Mouse (Mus musculus) forebrain, postnatal 0 days (tissue): Measurements from ENCODE around the gene Prickle4. TPM values are rescaled to one million over a fixed set of nuclear protein-coding genes. Genes with fewer than 3 reads are reported as not detected.

Source experiments
- ATAC-seq: fragments of 200-750 bp; cut with Nextera tagmentation; 2 replicates; pipeline ENCODE4 v1.8.0; 2017; ENCODE audit warnings: mild to moderate bottlenecking, moderate library complexity
- DNase-seq: peaks from one replicate; pipeline ENCODE4 v3.0.0-alpha.2; 2015
- H3K27ac ChIP-seq: fragments of 300-500 bp; sonication (generic); 2 replicates; pipeline ENCODE4 v1.5.1; 2014; ENCODE audit warnings: low read depth, mild to moderate bottlenecking, antibody characterized with exemption, low read length, moderate library complexity, mixed read lengths
- H3K27me3 ChIP-seq: fragments of 300-500 bp; sonication (generic); 2 replicates; pipeline ENCODE4 v1.6.1; 2014; ENCODE audit warnings: mild to moderate bottlenecking, low read length, mixed read lengths; ENCODE audit not compliant: insufficient read depth
- H3K36me3 ChIP-seq: fragments of 300-500 bp; sonication (generic); 2 replicates; pipeline ENCODE4 v1.6.1; 2014; ENCODE audit warnings: mild to moderate bottlenecking, moderate library complexity; ENCODE audit not compliant: insufficient read depth
- H3K4me1 ChIP-seq: fragments of 300-500 bp; sonication (generic); 2 replicates; pipeline ENCODE4 v1.6.1; 2014; ENCODE audit warnings: antibody characterized with exemption; ENCODE audit not compliant: insufficient read depth
- H3K4me2 ChIP-seq: fragments of 300-500 bp; sonication (generic); 2 replicates; pipeline ENCODE4 v1.6.1; 2014; ENCODE audit warnings: low read depth, mild to moderate bottlenecking, moderate library complexity
- H3K4me3 ChIP-seq: fragments of 300-500 bp; sonication (generic); 2 replicates; pipeline ENCODE4 v1.5.1; 2014; ENCODE audit warnings: low read depth, low read length, mixed read lengths
- H3K9ac ChIP-seq: fragments of 300-500 bp; sonication (generic); 2 replicates; pipeline ENCODE4 v1.6.1; 2014; ENCODE audit warnings: mild to moderate bottlenecking
- H3K9me3 ChIP-seq: fragments of 300-500 bp; sonication (generic); 2 replicates; pipeline ENCODE4 v1.6.1; 2016; ENCODE audit warnings: low read length
- CTCF ChIP-seq: sonication (generic); IDR thresholded peaks from 2 replicates; pipeline ENCODE4 v1.5.1; 2016; ENCODE audit warnings: antibody characterized with exemption, control low read depth, low read depth
- WGBS: fragments of 180-500 bp; shearing (Covaris S2); extraction: QIAGEN DNeasy Blood & Tissue Kit; methylation state at CpG from one replicate; pipeline ENCODE4 v1.1.7; 2014; 5-methylcytosine and 5-hydroxymethylcytosine counted together
- polyA plus RNA-seq: library from polyadenylated mRNA; unstranded; fragments of >200 nt; fragmentation: Nextera tagmentation; extraction: Ambion mirVana; gene quantifications from 2 replicates; pipeline ENCODE4 v1.2.1, GENCODE M21; 2015
- total RNA-seq: library from RNA; depleted of rRNA; stranded (reverse); fragments of >200 nt; gene quantifications from 2 replicates; pipeline ENCODE4 v1.2.3, GENCODE M21; 2014

Gene Prickle4
- total and polyA plus RNA-seq, 2 experiments from 2014 or later, result 0.45 to 1.8 TPM

GRCm38 (mm10) chr17:47738066-47738878, 43.7 kb upstream of the Prickle4 start:
- 3% methylated on average over 60 of the region's 61 CpGs for WGBS
- Histone ChIP-seq H3K9ac (peak overlapping the region; percentile 41), H3K9me3 (no peaks in the 10 kb centered on the region), H3K27me3 (peaks cover 14% of the 10 kb centered on the region), H3K36me3 (no peaks in the 10 kb centered on the region), H3K27ac (no peak overlapping the region), H3K4me3 (peak overlapping the region; percentile 52), H3K4me1 (0 out of 2 replicates have a peak, but pooled peaks cover 3% of the 10 kb centered on the region), H3K4me2 (peak overlapping the region; percentile 95)
- 0 out of 2 replicates have a peak, but pooled peaks have one; percentile 16 for ATAC-seq
- no peak for TF ChIP-seq CTCF
- no peak for DNase-seq

GRCm38 (mm10) chr17:47737271-47738065, 42.9 kb upstream of the Prickle4 start:
- Histone ChIP-seq H3K4me3 (peak overlapping the region; percentile 52), H3K9ac (peak overlapping the region; percentile 46), H3K27me3 (peaks cover 14% of the 10 kb centered on the region), H3K4me2 (peak overlapping the region; percentile 95), H3K27ac (no peak overlapping the region), H3K36me3 (no peaks in the 10 kb centered on the region), H3K9me3 (no peaks in the 10 kb centered on the region), H3K4me1 (0 out of 2 replicates have a peak, but pooled peaks cover 3% of the 10 kb centered on the region)
- 3% methylated on average over 31 of the region's 60 CpGs for WGBS
- no peak for TF ChIP-seq CTCF
- peak; percentile 12 for DNase-seq
- ATAC-seq, result peak; percentile 47

GRCm38 (mm10) chr17:47736856-47737255, 42.3 kb upstream of the Prickle4 start, which contains the start of gene Tfeb:
TSS of gene Tfeb (plus strand) at chr17:47737030.
- DNase-seq (peak; percentile 95), ATAC-seq (peak; percentile 95)
- Histone ChIP-seq H3K9ac (peak within 1 kb of the TSS; percentile 46), H3K27me3 (peaks cover 14% of the 10 kb centered on the region), H3K36me3 (no peaks in the 10 kb centered on the region), H3K4me2 (peak within 1 kb of the TSS; percentile 95), H3K27ac (no peak within 1 kb of the TSS), H3K9me3 (no peaks in the 10 kb centered on the region), H3K4me3 (peak within 1 kb of the TSS; percentile 52), H3K4me1 (0 out of 2 replicates have a peak, but pooled peaks cover 3% of the 10 kb centered on the region)
- peak; percentile 96 for TF ChIP-seq CTCF
- WGBS, result 2% methylated on average over 37 of the region's 47 CpGs

GRCm38 (mm10) chr17:47735553-47736100, 41.1 kb upstream of the Prickle4 start:
- H3K27ac ChIP-seq, result no peak overlapping the region
- H3K9ac ChIP-seq, result no peak overlapping the region
- no peak overlapping the region for H3K4me3 ChIP-seq
- H3K9me3 ChIP-seq, result no peaks in the 10 kb centered on the region
- no peak overlapping the region for H3K4me2 ChIP-seq
- ATAC-seq (no peak), DNase-seq (no peak)
- 74% methylated on average over 14 of the region's 14 CpGs for WGBS
- H3K27me3 ChIP-seq, result peaks cover 14% of the 10 kb centered on the region
- no peaks in the 10 kb centered on the region for H3K36me3 ChIP-seq
- TF ChIP-seq CTCF, result no peak
- 0 out of 2 replicates have a peak, but pooled peaks cover 3% of the 10 kb centered on the region for H3K4me1 ChIP-seq

GRCm38 (mm10) chr17:47730633-47731575, 36.4 kb upstream of the Prickle4 start:
- H3K9me3 ChIP-seq, result no peaks in the 10 kb centered on the region
- no peak for TF ChIP-seq CTCF
- H3K4me1 ChIP-seq, result no peaks in the 10 kb centered on the region
- ATAC-seq, result no peak
- 50% methylated on average over 24 of the region's 24 CpGs for WGBS
- no peaks in the 10 kb centered on the region for H3K27me3 ChIP-seq
- DNase-seq, result no peak
- no peak overlapping the region for H3K27ac ChIP-seq
- no peak overlapping the region for H3K4me2 ChIP-seq
- H3K9ac ChIP-seq, result no peak overlapping the region
- no peak overlapping the region for H3K4me3 ChIP-seq
- no peaks in the 10 kb centered on the region for H3K36me3 ChIP-seq

GRCm38 (mm10) chr17:47726566-47726965, 32.0 kb upstream of the Prickle4 start, which contains the start of gene Pgc:
TSS of gene Pgc (plus strand) at chr17:47726842.
- H3K4me2 ChIP-seq, result no peak within 1 kb of the TSS
- no peak for DNase-seq
- no peak for TF ChIP-seq CTCF
- H3K27me3 ChIP-seq, result no peaks in the 10 kb centered on the region
- H3K36me3 ChIP-seq, result no peaks in the 10 kb centered on the region
- H3K9ac ChIP-seq, result no peak within 1 kb of the TSS
- WGBS, result 81% methylated on average over 11 of the region's 11 CpGs
- ATAC-seq, result no peak
- no peak within 1 kb of the TSS for H3K27ac ChIP-seq
- no peak within 1 kb of the TSS for H3K4me3 ChIP-seq
- no peaks in the 10 kb centered on the region for H3K9me3 ChIP-seq
- no peaks in the 10 kb centered on the region for H3K4me1 ChIP-seq
